Mouse (Mus musculus) MEL (cell line): ENCODE results near the gene Gm49403. TPM values are rescaled to one million over a fixed set of nuclear protein-coding genes. Genes with fewer than 3 reads are reported as not detected.

Source experiments
- DNase-seq: peaks from one replicate; pipeline ENCODE4 v3.0.0; 2011; ENCODE audit warnings: low read depth, low spot score
- H3K27ac ChIP-seq: 2 replicates; pipeline ENCODE4 v1.5.1; 2012; ENCODE audit warnings: low read depth, mild to moderate bottlenecking, control low read depth, low read length, moderate library complexity; ENCODE audit not compliant: control insufficient read depth
- H3K27me3 ChIP-seq, 2 experiments: fragments of 150-350 bp in 1 of 2; sonication (generic) in 1 of 2; 2 replicates each; pipeline ENCODE4 v1.6.1; 2012; ENCODE audit warnings: low read length in 2 of 2, mild to moderate bottlenecking in 2 of 2, improper control_type of control experiment in 1 of 2, moderate library complexity in 1 of 2; ENCODE audit not compliant: insufficient read depth in 2 of 2, control insufficient read depth in 1 of 2
- H3K36me3 ChIP-seq, 2 experiments: 2 replicates each; pipeline ENCODE4 v1.6.1; 2012 to 2014; ENCODE audit warnings: low read length in 2 of 2, improper control_type of control experiment in 1 of 2, inconsistent platforms in 1 of 2, mild to moderate bottlenecking in 1 of 2; ENCODE audit not compliant: insufficient read depth in 2 of 2, control insufficient read depth in 1 of 2
- H3K4me1 ChIP-seq, 2 experiments: fragments of 150-350 bp in 1 of 2; sonication (generic) in 1 of 2; 2 replicates each; pipeline ENCODE4 v1.6.1; 2012; ENCODE audit warnings: low read length in 2 of 2, improper control_type of control experiment in 1 of 2, mild to moderate bottlenecking in 1 of 2; ENCODE audit not compliant: insufficient read depth in 2 of 2, control insufficient read depth in 1 of 2
- H3K4me3 ChIP-seq, 2 experiments: fragments of 150-350 bp in 1 of 2; sonication (generic) in 1 of 2; 2 replicates each; pipeline ENCODE4 v1.5.1; 2012; ENCODE audit warnings: low read depth in 2 of 2, low read length in 2 of 2, mild to moderate bottlenecking in 2 of 2, moderate library complexity in 2 of 2, control low read depth in 1 of 2, improper control_type of control experiment in 1 of 2; ENCODE audit not compliant: control insufficient read depth in 1 of 2, insufficient read depth in 1 of 2
- H3K79me2 ChIP-seq: 2 replicates; pipeline ENCODE4 v1.6.1; 2012; ENCODE audit warnings: mild to moderate bottlenecking, low read length, moderate library complexity; ENCODE audit not compliant: control insufficient read depth, poor library complexity, insufficient read depth
- H3K9ac ChIP-seq: 2 replicates; pipeline ENCODE4 v1.6.1; 2012; ENCODE audit warnings: low read depth, mild to moderate bottlenecking, control low read depth, low read length, moderate library complexity; ENCODE audit not compliant: control insufficient read depth, poor library complexity, severe bottlenecking
- H3K9me3 ChIP-seq: fragments of 150-350 bp; sonication (generic); replicated peaks from 2 replicates; pipeline ENCODE4 v1.6.1; 2012; ENCODE audit warnings: mild to moderate bottlenecking, low read length, improper control_type of control experiment, moderate library complexity; ENCODE audit not compliant: insufficient read depth
- CHD2 ChIP-seq: IDR thresholded peaks from 2 replicates; pipeline ENCODE4 v1.6.1; 2011; ENCODE audit warnings: low read length, improper control_type of control experiment
- CTCF ChIP-seq, 3 experiments: IDR thresholded peaks in 2 of 3; conservative IDR thresholded peaks in 1 of 3; 2 replicates each; pipeline ENCODE4 v1.5.1; 2011 to 2012; ENCODE audit warnings: low read length in 3 of 3, low read depth in 2 of 3, mild to moderate bottlenecking in 2 of 3, improper control_type of control experiment in 1 of 3, inconsistent platforms in 1 of 3, mixed read lengths in 1 of 3, moderate library complexity in 1 of 3; ENCODE audit not compliant: control insufficient read depth in 1 of 3, insufficient read depth in 1 of 3, poor library complexity in 1 of 3, severe bottlenecking in 1 of 3
- ELF1 ChIP-seq: IDR thresholded peaks from 2 replicates; pipeline ENCODE4 v1.6.1; 2014; ENCODE audit warnings: low read depth, mild to moderate bottlenecking, inconsistent platforms, low read length, improper control_type of control experiment, moderate library complexity
- ETS1 ChIP-seq: IDR thresholded peaks from 2 replicates; pipeline ENCODE4 v1.6.1; 2012; ENCODE audit warnings: low read depth, mild to moderate bottlenecking, inconsistent platforms, low read length, improper control_type of control experiment, moderate library complexity
- GATA1 ChIP-seq: IDR thresholded peaks from 2 replicates; pipeline ENCODE4 v1.6.1; 2011; ENCODE audit warnings: low read depth, low read length, improper control_type of control experiment
- KAT2A ChIP-seq: conservative IDR thresholded peaks from 2 replicates; pipeline ENCODE4 v1.6.1; 2012; ENCODE audit warnings: low read depth, low read length, improper control_type of control experiment, inconsistent platforms
- MAX ChIP-seq: IDR thresholded peaks from 2 replicates; pipeline ENCODE4 v1.6.1; 2011; ENCODE audit warnings: low read length, improper control_type of control experiment
- MAZ ChIP-seq: IDR thresholded peaks from 2 replicates; pipeline ENCODE4 v1.6.1; 2012; ENCODE audit warnings: low read depth, mild to moderate bottlenecking, inconsistent platforms, low read length, improper control_type of control experiment
- MYB ChIP-seq: IDR thresholded peaks from 2 replicates; pipeline ENCODE4 v1.6.1; 2011; ENCODE audit warnings: mild to moderate bottlenecking, low read depth, low read length, improper control_type of control experiment
- NELFE ChIP-seq: IDR thresholded peaks from 2 replicates; pipeline ENCODE4 v1.6.1; 2011; ENCODE audit warnings: low read depth, low read length, improper control_type of control experiment
- NRF1 ChIP-seq: IDR thresholded peaks from 2 replicates; pipeline ENCODE4 v1.6.1; 2014; ENCODE audit warnings: low read depth, mild to moderate bottlenecking, inconsistent platforms, low read length, improper control_type of control experiment, moderate library complexity; ENCODE audit not compliant: poor library complexity, insufficient read depth, severe bottlenecking
- POLR2AphosphoS5 ChIP-seq: IDR thresholded peaks from 2 replicates; pipeline ENCODE4 v1.6.1; 2012; ENCODE audit warnings: low read depth, borderline replicate concordance, mild to moderate bottlenecking, inconsistent platforms, low read length, moderate library complexity, mixed read lengths
- RAD21 ChIP-seq: IDR thresholded peaks from 2 replicates; pipeline ENCODE4 v1.6.1; 2011; ENCODE audit warnings: mild to moderate bottlenecking, low read depth, low read length, improper control_type of control experiment
- SMC3 ChIP-seq: IDR thresholded peaks from 2 replicates; pipeline ENCODE4 v1.6.1; 2011; ENCODE audit warnings: low read depth, low read length, improper control_type of control experiment
- UBTF ChIP-seq: IDR thresholded peaks from 2 replicates; pipeline ENCODE4 v1.6.1; 2012; ENCODE audit warnings: low read depth, mild to moderate bottlenecking, inconsistent platforms, low read length, improper control_type of control experiment, moderate library complexity, borderline replicate concordance; ENCODE audit not compliant: insufficient read depth
- USF2 ChIP-seq, 2 experiments: IDR thresholded peaks; 2 replicates each; pipeline ENCODE4 v1.6.1; 2011 to 2012; ENCODE audit warnings: improper control_type of control experiment in 2 of 2, low read length in 2 of 2, borderline replicate concordance in 1 of 2, inconsistent platforms in 1 of 2, low read depth in 1 of 2, mild to moderate bottlenecking in 1 of 2; ENCODE audit not compliant: insufficient read depth in 1 of 2
- ZC3H11A ChIP-seq: IDR thresholded peaks from 2 replicates; pipeline ENCODE4 v1.6.1; 2012; ENCODE audit warnings: low read depth, mild to moderate bottlenecking, inconsistent platforms, low read length, improper control_type of control experiment
- ZKSCAN1 ChIP-seq: IDR thresholded peaks from 2 replicates; pipeline ENCODE4 v1.6.1; 2012; ENCODE audit warnings: low read depth, mild to moderate bottlenecking, inconsistent platforms, low read length, improper control_type of control experiment, moderate library complexity
- polyA plus RNA-seq, 2 experiments: library from polyadenylated mRNA; stranded (reverse) in 1 of 2; unstranded in 1 of 2; fragments of >175 nt in 1 of 2; fragments of >200 nt in 1 of 2; gene quantifications; 2 replicates each; pipeline versions ENCODE4 v1.2.1 to v1.2.4; 2012; ENCODE audit warnings: low replicate concordance in 2 of 2, low read depth in 1 of 2; ENCODE audit not compliant: insufficient read length in 2 of 2, insufficient read depth in 1 of 2, missing spikeins in 1 of 2
- total RNA-seq: library from RNA; depleted of rRNA; stranded (reverse); fragments of 300-350 nt; gene quantifications from 2 replicates; pipeline ENCODE4 v1.2.3, GENCODE M21; 2012

The Gm49403 gene
- total and polyA plus RNA-seq, 3 experiments = not detected

- peaks cover 0 to 28% of the 10 kb centered on the region in 2 experiments; a peak in 2 of 4 replicates for H3K36me3 ChIP-seq
- no peak for TF ChIP-seq POLR2AphosphoS5
- TF ChIP-seq MAZ = no peak
- TF ChIP-seq ELF1 = no peak
- TF ChIP-seq RAD21 = no peak
- TF ChIP-seq ZKSCAN1 = no peak
- no peak for TF ChIP-seq CHD2
- no peak for TF ChIP-seq SMC3
- no peak for TF ChIP-seq MYB
- TF ChIP-seq CTCF (IDR thresholded peaks at IDR 0.05 in 2 of 3, conservative IDR thresholded peaks at IDR 0.05 in 1 of 3; ENCODE audit: control insufficient read depth in 1 of 3, insufficient read depth in 1 of 3, low read depth in 2 of 3, low read length in 3 of 3, poor library complexity in 1 of 3, severe bottlenecking in 1 of 3) = no peak
- TF ChIP-seq GATA1 = no peak
- TF ChIP-seq, all 39 proteins: peak for 0
Measured at GRCm38 (mm10) chr19:8908531-8908930, 24.8 kb downstream of the Gm49403 start.

DNA sequence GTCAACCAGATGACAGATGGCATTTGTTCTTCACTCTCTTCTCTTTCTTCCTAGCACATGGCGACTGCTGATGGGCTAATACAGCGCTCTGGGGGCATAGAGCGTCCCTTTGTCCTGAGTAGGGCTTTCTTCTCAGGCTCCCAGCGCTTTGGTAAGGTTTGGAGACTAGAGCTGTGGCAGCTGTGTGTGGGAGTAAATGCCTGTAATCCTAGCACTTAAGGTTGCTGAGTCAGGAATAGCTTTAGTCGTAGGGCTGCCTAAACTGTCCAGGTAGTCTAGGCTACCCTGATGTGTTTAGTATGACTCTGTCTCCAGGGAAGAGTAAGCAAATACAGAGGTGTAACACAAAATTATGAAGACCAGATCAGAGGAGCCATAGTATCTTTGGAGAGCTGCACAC lies 28.1 kb downstream of the Gm49403 start:
- Histone ChIP-seq H3K36me3 (peaks cover 0 to 30% of the 10 kb centered on the region in 2 experiments; a peak in 2 of 4 replicates), H3K9ac (no peak overlapping the region), H3K27me3 (no peaks in the 10 kb centered on the region), H3K4me1 (no peaks in the 10 kb centered on the region), H3K79me2 (no peaks in the 10 kb centered on the region), H3K4me3 (no peak overlapping the region), H3K9me3 (no peaks in the 10 kb centered on the region), H3K27ac (no peak overlapping the region)
- DNase-seq = no peak
- no peak for TF ChIP-seq ETS1
- TF ChIP-seq NELFE = no peak
- no peak for TF ChIP-seq KAT2A
- TF ChIP-seq NRF1 = no peak
- no peak for TF ChIP-seq ZC3H11A
- no peak for TF ChIP-seq MAZ
- no peak for TF ChIP-seq MAX
- no peak for TF ChIP-seq UBTF
- no peak for TF ChIP-seq USF2 (IDR thresholded peaks at IDR 0.05; ENCODE audit: borderline replicate concordance in 1 of 2, insufficient read depth in 1 of 2, low read depth in 1 of 2, low read length in 2 of 2)
- TF ChIP-seq, all 39 proteins: peak for 0

More at GRCm38 (mm10) chr19:8908531-8908930, 24.8 kb downstream of the Gm49403 start:
- H3K9me3 ChIP-seq = no peaks in the 10 kb centered on the region
- no peaks in the 10 kb centered on the region for H3K4me1 ChIP-seq
- no peak overlapping the region for H3K9ac ChIP-seq
- no peak for DNase-seq
- H3K79me2 ChIP-seq = no peaks in the 10 kb centered on the region
- H3K27ac ChIP-seq = no peak overlapping the region
- H3K27me3 ChIP-seq = no peaks in the 10 kb centered on the region
- H3K4me3 ChIP-seq = no peak overlapping the region
